Mouse (Mus musculus): ENCODE measurements around the gene Chid1. TPM values are rescaled to one million over a fixed set of nuclear protein-coding genes. Genes with fewer than 3 reads are reported as not detected.
"Not testable (repeated sequence)": the region's sequence is repeated elsewhere in the genome, so short reads cannot be mapped to it uniquely, and the experiment has no call there.

Chid1 gene
- polyA plus RNA-seq, 1 experiment from 2014 or later: 36.6 TPM

GRCm38 (mm10) chr7:141454967-141455551, 84.6 kb downstream of the Chid1 start, which contains the start of gene Pnpla2:
TSS of gene Pnpla2 (plus strand) at chr7:141455198.
- under 1% methylated on average over 45 of the region's 45 CpGs for WGBS
- H3K9ac ChIP-seq: peak within 1 kb of the TSS; percentile 85
- peaks cover 25% of the 10 kb centered on the region for H3K4me1 ChIP-seq (replicated peaks)
- H3K36me3 ChIP-seq: peaks cover 47% of the 10 kb centered on the region
- peak within 1 kb of the TSS; percentile 70 for H3K4me3 ChIP-seq
- ATAC-seq (ENCODE audit: low FRiP score): peak; percentile 82
- H3K27me3 ChIP-seq: peaks cover 20% of the 10 kb centered on the region
- peak within 1 kb of the TSS; percentile 93 for H3K4me2 ChIP-seq
- no peaks in the 10 kb centered on the region for H3K9me3 ChIP-seq
- peak within 1 kb of the TSS; percentile 70 for H3K27ac ChIP-seq

GRCm38 (mm10) chr7:141453636-141454035, 86.0 kb downstream of the Chid1 start:
- ATAC-seq (ENCODE audit: low FRiP score): no peak
- Histone ChIP-seq H3K4me1 (replicated peaks) (peaks cover 32% of the 10 kb centered on the region), H3K4me2 (no peak overlapping the region), H3K27ac (no peak overlapping the region), H3K36me3 (peaks cover 47% of the 10 kb centered on the region), H3K9ac (no peak overlapping the region), H3K27me3 (0 out of 2 replicates have a peak, but pooled peaks cover 6% of the 10 kb centered on the region), H3K9me3 (no peaks in the 10 kb centered on the region), H3K4me3 (no peak overlapping the region)
- WGBS: 80% methylated on average over 2 of the region's 2 CpGs

- no peak overlapping the region for H3K4me3 ChIP-seq
- H3K9ac ChIP-seq: no peak overlapping the region
- no peak for ATAC-seq (ENCODE audit: low FRiP score)
- H3K27me3 ChIP-seq: 0 out of 2 replicates have a peak, but pooled peaks cover 3% of the 10 kb centered on the region
- peaks cover 35% of the 10 kb centered on the region for H3K36me3 ChIP-seq
- no peaks in the 10 kb centered on the region for H3K9me3 ChIP-seq
- H3K4me2 ChIP-seq: no peak overlapping the region
- H3K27ac ChIP-seq: no peak overlapping the region
- peaks cover 38% of the 10 kb centered on the region for H3K4me1 ChIP-seq (replicated peaks)
These were observed 87.7 kb downstream of the Chid1 start for GRCm38 (mm10) chr7:141451928-141452327.

- H3K36me3 ChIP-seq: peaks cover 35% of the 10 kb centered on the region
- H3K27ac ChIP-seq: peak within 1 kb of the TSS; percentile 96
- H3K9ac ChIP-seq: peak within 1 kb of the TSS; percentile 94
- peak; percentile 94 for ATAC-seq (ENCODE audit: low FRiP score)
- peak within 1 kb of the TSS; percentile 86 for H3K4me3 ChIP-seq
- H3K4me2 ChIP-seq: peak within 1 kb of the TSS; percentile 79
- H3K4me1 ChIP-seq (replicated peaks): peaks cover 33% of the 10 kb centered on the region
- H3K9me3 ChIP-seq: no peaks in the 10 kb centered on the region
- H3K27me3 ChIP-seq: no peaks in the 10 kb centered on the region
- under 1% methylated on average over 63 of the region's 63 CpGs for WGBS
These were observed 92.3 kb downstream of the Chid1 start, which contains the start of gene Rplp2 for GRCm38 (mm10) chr7:141447110-141447991. TSS of gene Rplp2 (plus strand) at chr7:141447370.

GRCm38 (mm10) chr7:141446374-141446773, 93.3 kb downstream of the Chid1 start:
- not testable (repeated sequence) for H3K27ac ChIP-seq; H3K9me3 ChIP-seq; H3K27me3 ChIP-seq; H3K9ac ChIP-seq; ATAC-seq (ENCODE audit: low FRiP score); H3K4me3 ChIP-seq
- Histone ChIP-seq H3K36me3 (peaks cover 25% of the 10 kb centered on the region), H3K4me1 (replicated peaks) (peaks cover 35% of the 10 kb centered on the region), H3K4me2 (peak overlapping the region; percentile 52)
- 90% methylated on average over 3 of the region's 3 CpGs for WGBS

- WGBS: under 1% methylated on average over 25 of the region's 25 CpGs
- Histone ChIP-seq H3K4me3 (peak within 1 kb of the TSS; percentile 37), H3K9ac (peak within 1 kb of the TSS; percentile 70), H3K27me3 (no peaks in the 10 kb centered on the region), H3K36me3 (peaks cover 9% of the 10 kb centered on the region), H3K27ac (no peak within 1 kb of the TSS), H3K4me1 (replicated peaks) (peaks cover 30% of the 10 kb centered on the region), H3K4me2 (peak within 1 kb of the TSS; percentile 64), H3K9me3 (no peaks in the 10 kb centered on the region)
- no peak for ATAC-seq (ENCODE audit: low FRiP score)
These were observed 95.8 kb downstream of the Chid1 start, which contains the start of gene Pidd1 for GRCm38 (mm10) chr7:141443828-141444237. TSS of gene Pidd1 (minus strand) at chr7:141444025.

Other genes starting within 250 kb of the Chid1 start
- 0.68 and 0.70 TPM in 2 replicates for gene Drd4, start 247.9 kb downstream of the Chid1 start, polyA plus RNA-seq (2015; fragmentation: Nextera tagmentation; extraction: Ambion mirVana)
- 138 and 157 TPM in 2 replicates for gene Deaf1, start 212.2 kb downstream of the Chid1 start, polyA plus RNA-seq (2015; fragmentation: Nextera tagmentation; extraction: Ambion mirVana)
- gene Tmem80, start 212.1 kb downstream of the Chid1 start, polyA plus RNA-seq (2015; fragmentation: Nextera tagmentation; extraction: Ambion mirVana): 67.7 and 74.7 TPM in 2 replicates
- 0.65 and 1.4 TPM in 2 replicates for gene Eps8l2, start 201.0 kb downstream of the Chid1 start, polyA plus RNA-seq (2015; fragmentation: Nextera tagmentation; extraction: Ambion mirVana)
- 333 and 346 TPM in 2 replicates for gene Taldo1, start 147.7 kb downstream of the Chid1 start, polyA plus RNA-seq (2015; fragmentation: Nextera tagmentation; extraction: Ambion mirVana)
- 57.4 and 58.5 TPM in 2 replicates for gene Gatd1, start 125.7 kb downstream of the Chid1 start, polyA plus RNA-seq (2015; fragmentation: Nextera tagmentation; extraction: Ambion mirVana)
- gene Cend1, start 110.4 kb downstream of the Chid1 start, polyA plus RNA-seq (2015; fragmentation: Nextera tagmentation; extraction: Ambion mirVana): 68.3 and 73.4 TPM in 2 replicates
- 71.3 and 76.3 TPM in 2 replicates for gene Slc25a22, start 102.0 kb downstream of the Chid1 start, polyA plus RNA-seq (2015; fragmentation: Nextera tagmentation; extraction: Ambion mirVana)
- 4.9 and 5.7 TPM in 2 replicates for gene Pidd1, start 95.8 kb downstream of the Chid1 start, polyA plus RNA-seq (2015; fragmentation: Nextera tagmentation; extraction: Ambion mirVana)
- gene Rplp2, start 92.5 kb downstream of the Chid1 start, polyA plus RNA-seq (2015; fragmentation: Nextera tagmentation; extraction: Ambion mirVana): 771 and 809 TPM in 2 replicates
- gene Pnpla2, start 84.7 kb downstream of the Chid1 start, polyA plus RNA-seq (2015; fragmentation: Nextera tagmentation; extraction: Ambion mirVana): 18.7 TPM in 2 replicates
- gene Cracr2b, start 78.8 kb downstream of the Chid1 start, polyA plus RNA-seq (2015; fragmentation: Nextera tagmentation; extraction: Ambion mirVana): 6.9 and 7.2 TPM in 2 replicates
- gene Cd151, start 72.5 kb downstream of the Chid1 start, polyA plus RNA-seq (2015; fragmentation: Nextera tagmentation; extraction: Ambion mirVana): 18.4 and 19.3 TPM in 2 replicates
- 86.5 and 88.1 TPM in 2 replicates for gene Polr2l, start 64.7 kb downstream of the Chid1 start, polyA plus RNA-seq (2015; fragmentation: Nextera tagmentation; extraction: Ambion mirVana)
- gene Tspan4, start 64.6 kb downstream of the Chid1 start, polyA plus RNA-seq (2015; fragmentation: Nextera tagmentation; extraction: Ambion mirVana): 34.1 and 35.5 TPM in 2 replicates
- gene Ap2a2, start 22.3 kb upstream of the Chid1 start, polyA plus RNA-seq (2015; fragmentation: Nextera tagmentation; extraction: Ambion mirVana): 105 and 111 TPM in 2 replicates
- gene Muc6, start 115.5 kb upstream of the Chid1 start, polyA plus RNA-seq (2015; fragmentation: Nextera tagmentation; extraction: Ambion mirVana): 0.21 and 0.23 TPM in 2 replicates
- 0.14 and 0.38 TPM in 2 replicates for gene Muc2, start 150.5 kb upstream of the Chid1 start, polyA plus RNA-seq (2015; fragmentation: Nextera tagmentation; extraction: Ambion mirVana)
- not detected in 2 replicates for gene Muc5ac, start 249.1 kb upstream of the Chid1 start, polyA plus RNA-seq (2015; fragmentation: Nextera tagmentation; extraction: Ambion mirVana)